Mouse (Mus musculus): Measurements from ENCODE around the gene Dpy30.
"Not testable (repeated sequence)": the region's sequence is repeated elsewhere in the genome, so short reads cannot be mapped to it uniquely, and the experiment has no call there.

The Dpy30 gene

DNA sequence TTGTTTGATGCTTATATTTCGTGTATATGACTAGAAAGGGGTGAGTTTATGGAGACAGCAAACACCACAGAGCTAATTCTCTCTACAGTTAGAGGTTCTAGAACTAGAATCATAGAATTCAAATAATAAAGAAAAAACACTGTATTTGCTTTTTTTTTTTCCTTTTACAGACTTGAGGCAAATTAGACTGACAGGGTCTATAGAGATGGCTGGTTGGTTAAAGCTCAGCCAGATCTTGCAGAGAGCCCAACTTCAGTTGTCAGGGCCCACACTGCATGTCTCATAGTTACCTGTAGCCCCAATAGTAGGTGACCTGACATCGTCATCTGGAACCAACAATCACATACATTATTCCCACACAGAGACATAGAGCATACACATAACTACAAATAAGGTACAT, at the start of gene Dpy30:
Dpy30 (minus strand) TSS at position 101 of the 400 bp plus-strand sequence.
- no peak for DNase-seq

DNA sequence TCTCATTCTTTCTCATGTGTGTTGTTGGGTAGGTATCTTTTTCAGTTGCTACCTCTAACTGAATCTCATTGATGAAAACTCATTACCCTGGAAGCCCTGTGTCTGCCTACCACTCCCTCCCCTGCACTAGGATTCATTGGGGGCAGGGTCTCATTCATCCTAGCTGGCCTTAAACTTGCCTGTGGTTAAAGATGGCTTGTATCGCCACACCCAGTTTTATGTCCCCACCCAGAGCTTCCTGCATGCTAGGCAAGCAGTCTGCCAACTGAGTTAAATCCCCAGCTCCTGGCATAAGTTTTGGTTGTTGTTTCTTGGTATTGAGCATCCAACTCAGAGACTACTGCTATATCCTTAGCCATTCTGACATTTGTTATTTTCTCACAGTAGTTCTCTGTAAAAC, 39.8 kb upstream of the Dpy30 start:
- no peak for DNase-seq

DNA sequence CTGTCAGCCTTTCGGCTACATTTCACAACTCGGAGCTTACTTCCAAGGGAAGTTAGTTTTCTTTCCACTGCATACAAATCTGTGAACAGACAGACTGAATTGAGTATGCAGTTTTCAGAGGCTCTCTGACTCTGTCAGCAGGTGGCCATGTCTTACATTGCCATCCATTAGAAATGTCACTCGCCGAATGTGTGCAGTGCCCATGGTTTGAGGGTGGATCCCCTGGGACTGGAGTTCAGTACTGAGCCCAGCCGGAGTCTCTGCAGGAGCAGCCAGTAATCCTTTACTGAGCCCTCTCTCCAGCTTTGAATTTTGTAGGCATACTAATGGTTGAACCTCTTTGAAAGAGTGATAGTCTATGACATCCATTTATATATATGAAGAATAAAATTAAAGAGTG, 17.4 kb upstream of the Dpy30 start:
- no peak for DNase-seq

- peak; percentile 70 for DNase-seq
These were observed 15.4 kb upstream of the Dpy30 start, which contains the start of gene Spast for GRCm38 (mm10) chr17:74338937-74339804. Spast (plus strand) TSS chr17:74338987.

DNA sequence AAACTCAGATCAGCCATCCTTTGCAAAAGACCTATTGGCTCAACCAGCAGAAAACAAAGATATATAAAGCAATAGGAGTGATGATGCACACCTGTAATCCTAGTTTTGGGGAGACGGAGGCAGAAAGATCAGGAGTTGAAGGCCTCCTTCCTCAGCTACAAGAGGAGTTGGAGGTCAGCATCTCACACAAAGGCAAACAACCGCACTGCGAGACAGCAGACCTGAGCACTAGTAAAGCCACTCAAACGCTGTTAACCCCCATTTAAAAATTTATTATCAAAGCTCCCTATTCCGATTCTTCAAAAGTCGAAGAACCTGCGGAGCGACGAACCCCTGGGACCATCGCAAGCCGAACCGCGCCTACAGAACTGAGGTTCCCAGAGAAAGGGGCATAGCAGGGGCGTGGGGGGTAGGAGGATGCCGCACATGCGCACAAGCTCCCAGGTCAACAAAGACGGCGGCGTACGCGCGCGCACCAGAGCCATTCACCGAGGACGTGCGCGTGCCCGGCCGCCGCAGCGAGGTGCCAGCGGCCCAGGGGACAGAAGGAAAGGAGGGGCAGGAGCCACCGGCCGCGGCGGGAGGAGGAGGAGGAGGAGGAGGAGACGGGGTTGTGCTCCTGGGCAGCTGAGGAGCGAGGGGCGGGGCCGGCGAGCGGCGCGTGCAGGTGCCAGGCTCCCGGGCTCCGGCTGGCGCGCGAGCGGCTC, 14.6 kb upstream of the Dpy30 start:
- DNase-seq, result peak; percentile 95

GRCm38 (mm10) chr17:74331049-74331676, 7.4 kb upstream of the Dpy30 start:
- no peak for DNase-seq

- not testable (repeated sequence) for DNase-seq
These were observed 4.4 kb upstream of the Dpy30 start for GRCm38 (mm10) chr17:74328146-74328545.

GRCm38 (mm10) chr17:74327195-74327594, 3.5 kb upstream of the Dpy30 start:
- not testable (repeated sequence) for DNase-seq

DNA sequence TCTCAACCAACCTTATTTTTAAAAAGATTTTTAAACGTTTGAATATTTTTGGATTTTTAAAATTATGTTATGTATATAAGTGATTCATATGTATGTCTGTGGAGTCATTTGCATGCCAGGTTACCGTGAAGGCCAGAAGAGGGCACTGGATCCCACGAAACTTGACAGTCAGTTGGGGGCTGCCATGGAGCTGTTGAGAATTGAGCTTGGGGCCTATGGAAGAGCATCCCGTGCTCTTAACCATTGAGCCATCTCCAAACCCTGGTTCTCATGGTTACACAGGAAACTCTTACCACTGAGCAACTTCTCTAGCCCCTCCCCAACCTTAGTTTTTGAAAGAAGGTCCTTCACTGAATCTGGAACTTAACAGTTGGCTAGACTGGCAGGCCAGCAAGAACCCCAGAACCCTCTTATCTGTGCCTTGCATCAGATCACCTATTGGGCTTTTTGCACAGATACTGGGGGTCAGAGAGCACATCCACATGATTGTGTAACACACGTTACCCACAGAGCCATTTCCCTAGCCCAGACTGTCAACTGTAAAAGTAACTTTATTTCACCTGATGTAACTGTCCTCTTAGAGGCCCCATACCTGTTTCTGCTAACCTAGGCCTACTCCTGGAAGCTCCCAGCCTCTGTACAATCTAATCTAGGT, 1.2 kb downstream of the Dpy30 start:
- no peak for DNase-seq

DNA sequence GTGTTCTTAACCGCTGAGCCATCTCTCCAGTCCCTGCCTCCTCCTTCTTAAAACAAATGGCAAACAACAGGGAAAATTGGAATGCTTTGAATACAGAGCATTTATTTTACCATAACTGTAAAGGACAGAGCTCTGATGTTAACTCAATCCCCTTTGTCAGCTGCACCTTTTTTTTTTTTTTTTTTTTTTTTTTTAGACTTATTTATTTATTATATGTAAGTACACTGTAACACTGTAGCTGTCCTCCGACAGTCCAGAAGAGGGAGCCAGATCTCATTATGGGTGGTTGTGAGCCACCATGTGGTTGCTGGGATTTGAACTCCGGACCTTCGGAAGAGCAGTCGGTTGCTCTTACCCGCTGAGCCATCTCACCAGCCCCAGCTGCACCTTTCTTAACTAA, 5.0 kb downstream of the Dpy30 start:
- no peak for DNase-seq

DNA sequence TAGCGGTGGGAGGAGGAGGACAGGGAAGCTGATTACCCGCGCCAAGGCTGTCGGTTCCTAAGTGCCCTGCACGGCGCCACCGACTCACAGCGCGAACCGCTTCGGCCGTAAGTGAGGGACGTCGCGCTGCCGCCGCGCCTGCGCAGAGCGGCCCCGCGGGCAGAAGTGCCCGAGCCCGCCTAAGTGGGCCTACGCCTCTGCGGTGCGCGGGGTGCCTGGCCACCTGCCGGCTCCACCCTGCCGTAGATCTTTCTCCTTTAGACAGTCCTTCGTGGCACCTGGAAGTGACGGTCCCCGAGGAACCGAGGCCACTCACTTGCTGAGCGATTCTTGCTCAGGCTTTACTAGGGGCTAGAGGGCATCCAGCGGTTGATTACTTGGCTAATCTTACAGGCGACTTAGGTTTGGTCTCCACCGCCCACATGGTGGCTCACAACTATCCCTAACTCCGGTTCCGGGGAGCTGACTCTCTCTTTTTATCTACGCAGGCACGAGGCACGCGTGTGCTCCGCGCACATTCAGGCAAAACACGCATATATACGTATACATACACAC, 7.4 kb downstream of the Dpy30 start:
- peak; percentile 91 for DNase-seq

- DNase-seq, result no peak
These were observed 8.1 kb downstream of the Dpy30 start for GRCm38 (mm10) chr17:74315445-74316308.

DNA sequence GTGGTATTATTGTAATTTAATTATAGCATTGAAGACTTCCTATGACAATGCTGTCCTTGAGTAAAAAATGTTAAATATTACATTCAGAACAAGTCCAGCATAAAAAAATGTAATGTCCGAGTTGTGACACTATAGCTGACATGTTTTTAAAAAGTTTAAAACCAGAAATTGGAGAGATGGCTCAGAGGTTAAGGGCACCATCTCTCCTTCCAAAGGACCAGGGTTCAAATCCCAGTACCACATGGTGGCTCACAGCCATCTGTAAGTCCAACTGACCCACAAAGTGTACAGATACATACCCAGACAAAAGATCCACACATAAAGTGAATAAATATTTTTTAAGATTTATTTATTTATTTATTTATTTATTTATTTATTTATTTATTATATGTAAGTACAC, 17.7 kb downstream of the Dpy30 start:
- DNase-seq, result no peak

GRCm38 (mm10) chr17:74305616-74306015, 18.1 kb downstream of the Dpy30 start:
- no peak for DNase-seq

GRCm38 (mm10) chr17:74304060-74304459, 19.7 kb downstream of the Dpy30 start:
- DNase-seq, result no peak

DNA sequence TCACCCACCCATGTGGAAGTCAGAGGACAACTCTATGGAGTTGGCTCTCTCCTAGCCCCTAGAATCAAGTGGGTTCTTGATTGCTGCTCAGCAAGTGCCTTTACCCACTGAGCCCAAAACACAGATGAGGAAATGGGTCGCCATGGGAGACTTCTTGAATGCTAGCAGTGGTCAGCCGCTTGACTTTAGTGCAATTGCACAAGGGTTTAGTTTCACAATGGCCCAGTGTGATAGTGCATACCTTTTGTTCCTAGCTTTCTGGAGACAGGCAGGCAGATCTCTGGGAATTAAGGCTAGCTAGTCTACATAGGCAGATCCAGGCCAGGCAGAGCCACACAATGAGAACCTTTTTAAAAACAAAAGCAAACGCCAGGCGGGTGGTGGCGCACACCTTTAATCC, 23.7 kb downstream of the Dpy30 start:
- no peak for DNase-seq

DNA sequence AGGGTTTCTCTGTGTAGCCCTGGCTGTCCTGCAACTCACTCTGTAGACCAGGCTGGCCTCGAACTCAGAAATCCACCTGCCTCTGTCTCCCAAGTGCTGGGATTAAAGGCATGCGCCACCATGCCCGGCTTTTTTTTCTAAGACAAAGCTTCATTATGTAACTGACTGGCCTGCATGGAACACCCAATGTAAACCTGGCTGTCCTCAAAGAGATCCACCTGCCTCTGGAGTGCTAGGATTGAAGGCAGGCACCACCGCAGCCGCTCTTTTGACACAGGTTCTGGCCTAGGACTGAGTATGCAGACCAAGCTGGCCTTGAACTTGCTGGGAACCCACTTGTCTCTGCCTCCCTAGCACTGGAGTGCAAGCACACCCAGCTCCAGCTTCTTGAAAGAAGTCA, 26.8 kb downstream of the Dpy30 start:
- DNase-seq, result not testable (repeated sequence)

GRCm38 (mm10) chr17:74296076-74296823, 27.5 kb downstream of the Dpy30 start:
- no peak for DNase-seq

- peak; percentile 89 for DNase-seq
These were observed 28.4 kb downstream of the Dpy30 start, which contains the start of gene Memo1 for GRCm38 (mm10) chr17:74295026-74295970. Memo1 (minus strand) TSS chr17:74295521.
